Mouse (Mus musculus) CH12.LX (cell line): ENCODE measurements around the gene Eme2. TPM values are rescaled to one million over a fixed set of nuclear protein-coding genes. Genes with fewer than 3 reads are reported as not detected.

Experiments
- DNase-seq: peaks from one replicate; pipeline ENCODE4 v3.0.0-alpha.2; 2013; ENCODE audit errors: extremely low read depth
- H3K27ac ChIP-seq: 2 replicates; pipeline ENCODE4 v1.5.1; 2012; ENCODE audit warnings: low read depth, mild to moderate bottlenecking, control low read depth, moderate library complexity; ENCODE audit not compliant: insufficient read depth
- H3K27me3 ChIP-seq: replicated peaks from 2 replicates; pipeline ENCODE3; 2012; ENCODE audit warnings: inconsistent platforms
- H3K36me3 ChIP-seq, 2 experiments: replicated peaks in 1 of 2; 2 replicates each; pipeline versions ENCODE3 to v1.6.1; 2012; ENCODE audit warnings: inconsistent platforms in 1 of 2, low read length in 1 of 2, mild to moderate bottlenecking in 1 of 2, mixed read lengths in 1 of 2, moderate library complexity in 1 of 2; ENCODE audit not compliant: control insufficient read depth in 1 of 2, insufficient read depth in 1 of 2
- H3K4me1 ChIP-seq, 2 experiments: 2 replicates each; pipeline ENCODE4 v1.6.1; 2012; ENCODE audit warnings: inconsistent platforms in 1 of 2, moderate library complexity in 1 of 2; ENCODE audit not compliant: insufficient read depth in 2 of 2, control insufficient read depth in 1 of 2
- H3K4me2 ChIP-seq: 2 replicates; pipeline ENCODE4 v1.6.1; 2012; ENCODE audit warnings: low read depth, mild to moderate bottlenecking, control low read depth; ENCODE audit not compliant: poor library complexity, insufficient read depth, severe bottlenecking
- H3K4me3 ChIP-seq, 3 experiments: fragments of 150-350 bp in 1 of 3; sonication (generic) in 1 of 3; replicated peaks in 1 of 3; 2 replicates each; pipeline versions ENCODE3 to v1.5.1; 2011 to 2012; ENCODE audit warnings: low read depth in 2 of 3, low read length in 2 of 3, mild to moderate bottlenecking in 2 of 3, moderate library complexity in 2 of 3, control low read depth in 1 of 3, improper control_type of control experiment in 1 of 3, inconsistent platforms in 1 of 3, mixed read lengths in 1 of 3; ENCODE audit not compliant: poor library complexity in 1 of 3
- H3K79me2 ChIP-seq: replicated peaks from 2 replicates; pipeline ENCODE4 v1.6.1; 2012; ENCODE audit warnings: mild to moderate bottlenecking, moderate library complexity; ENCODE audit not compliant: control insufficient read depth, poor library complexity, insufficient read depth, severe bottlenecking; ENCODE audit errors: extremely low read depth
- H3K9ac ChIP-seq: 2 replicates; pipeline ENCODE4 v1.6.1; 2012; ENCODE audit warnings: low read depth, mild to moderate bottlenecking, control low read depth, moderate library complexity; ENCODE audit not compliant: insufficient read depth
- H3K9me3 ChIP-seq: replicated peaks from 2 replicates; pipeline ENCODE3; 2012; ENCODE audit warnings: low read length, inconsistent platforms, mixed read lengths
- BHLHE40 ChIP-seq: IDR thresholded peaks from 2 replicates; pipeline ENCODE4 v1.6.1; 2011; ENCODE audit warnings: mild to moderate bottlenecking, low read depth, low read length, improper control_type of control experiment
- CTCF ChIP-seq, 2 experiments: IDR thresholded peaks in 1 of 2; conservative IDR thresholded peaks in 1 of 2; 2 replicates each; pipeline ENCODE4 v1.5.1; 2011 to 2012; ENCODE audit warnings: low read depth in 2 of 2, low read length in 2 of 2, improper control_type of control experiment in 1 of 2, inconsistent platforms in 1 of 2, mild to moderate bottlenecking in 1 of 2, moderate library complexity in 1 of 2
- EP300 ChIP-seq: IDR thresholded peaks from 2 replicates; pipeline ENCODE4 v1.6.1; 2011; ENCODE audit warnings: low read length, improper control_type of control experiment
- IRF4 ChIP-seq: IDR thresholded peaks from 2 replicates; pipeline ENCODE4 v1.6.1; 2014; ENCODE audit warnings: low read depth, mild to moderate bottlenecking, inconsistent platforms, low read length, improper control_type of control experiment
- JUN ChIP-seq: IDR thresholded peaks from 2 replicates; pipeline ENCODE4 v1.6.1; 2011; ENCODE audit warnings: low read depth, mild to moderate bottlenecking, low read length, improper control_type of control experiment, moderate library complexity; ENCODE audit not compliant: insufficient read depth
- JUND ChIP-seq: conservative IDR thresholded peaks from 2 replicates; pipeline ENCODE4 v1.6.1; 2011; ENCODE audit warnings: low read depth, low read length, improper control_type of control experiment
- MAZ ChIP-seq: IDR thresholded peaks from 2 replicates; pipeline ENCODE4 v1.6.1; 2012; ENCODE audit warnings: low read depth, mild to moderate bottlenecking, inconsistent platforms, low read length, improper control_type of control experiment, moderate library complexity
- MXI1 ChIP-seq: IDR thresholded peaks from 2 replicates; pipeline ENCODE4 v1.6.1; 2011; ENCODE audit warnings: mild to moderate bottlenecking, low read depth, low read length, improper control_type of control experiment
- MYC ChIP-seq: IDR thresholded peaks from 2 replicates; pipeline ENCODE4 v1.6.1; 2011; ENCODE audit warnings: low read depth, mild to moderate bottlenecking, improper control_type of control experiment, low read length
- NRF1 ChIP-seq: IDR thresholded peaks from 2 replicates; pipeline ENCODE4 v1.6.1; 2014; ENCODE audit warnings: low read depth, mild to moderate bottlenecking, inconsistent platforms, low read length, improper control_type of control experiment, moderate library complexity
- SMC3 ChIP-seq: IDR thresholded peaks from 2 replicates; pipeline ENCODE4 v1.6.1; 2011; ENCODE audit warnings: low read depth, low read length, improper control_type of control experiment
- TBP ChIP-seq: conservative IDR thresholded peaks from 2 replicates; pipeline ENCODE4 v1.6.1; 2011; ENCODE audit warnings: low read depth, low read length, improper control_type of control experiment
- TCF12 ChIP-seq: IDR thresholded peaks from 2 replicates; pipeline ENCODE4 v1.6.1; 2014; ENCODE audit warnings: low read depth, mild to moderate bottlenecking, inconsistent platforms, low read length, improper control_type of control experiment
- USF1 ChIP-seq: IDR thresholded peaks from 2 replicates; pipeline ENCODE4 v1.6.1; 2014; ENCODE audit warnings: low read depth, mild to moderate bottlenecking, inconsistent platforms, low read length, improper control_type of control experiment
- ZC3H11A ChIP-seq: IDR thresholded peaks from 2 replicates; pipeline ENCODE4 v1.6.1; 2012; ENCODE audit warnings: low read depth, mild to moderate bottlenecking, inconsistent platforms, low read length, improper control_type of control experiment
- ZNF384 ChIP-seq: IDR thresholded peaks from 2 replicates; pipeline ENCODE4 v1.6.1; 2012; ENCODE audit warnings: low read depth, low read length, improper control_type of control experiment, inconsistent platforms
- dilution Hi-C: fragments of 300-500 bp; cut with MboI; formaldehyde crosslinking; loops from 2 replicates; pipeline ENCODE4 v1.14.3; 2020; ENCODE audit warnings: low sequenced_read_pairs; ENCODE audit not compliant: extremely low pct_unique_long_range_greater_than_20kb, extremely low pct_ligation_motif_present
- in situ Hi-C: fragments of 300-500 bp; cut with MboI; formaldehyde crosslinking; loops from 3 replicates; pipeline ENCODE4 v1.14.3; 2019; ENCODE audit warnings: low sequenced_read_pairs, low pct_ligation_motif_present, low pct_unique_long_range_greater_than_20kb, mixed read lengths
- polyA plus RNA-seq: library from polyadenylated mRNA; unstranded; fragments of >175 nt; gene quantifications from 2 replicates; pipeline ENCODE4 v1.2.1, GENCODE M21; 2012; ENCODE audit warnings: low read depth; ENCODE audit not compliant: insufficient read length
- total RNA-seq, 2 experiments: library from RNA; depleted of rRNA; stranded (reverse); fragments of 300-350 nt in 1 of 2; fragments of >200 nt in 1 of 2; gene quantifications; 2 replicates each; pipeline ENCODE4 v1.2.3; 2012 to 2014

Eme2 gene
- total and polyA plus RNA-seq, 3 experiments = 12.7 to 19.7 (median 16.9) TPM

- Histone ChIP-seq H3K9ac (no peak overlapping the region), H3K27me3 (no peaks in the 10 kb centered on the region), H3K4me1 (peaks cover 16 to 45% of the 10 kb centered on the region in 2 experiments), H3K27ac (no peak overlapping the region), H3K4me3 (no peak overlapping the region), H3K4me2 (no peak overlapping the region), H3K36me3 (peaks cover 0 to 33% of the 10 kb centered on the region in 2 experiments), H3K9me3 (no peaks in the 10 kb centered on the region), H3K79me2 (no peaks in the 10 kb centered on the region)
- dilution Hi-C loops (no loop called here), in situ Hi-C loops (no loop called here)
- TF ChIP-seq TCF12 = no peak
- no peak for TF ChIP-seq CTCF (conservative IDR thresholded peaks at IDR 0.05 in 1 of 2, IDR thresholded peaks at IDR 0.05 in 1 of 2; ENCODE audit: low read depth in 2 of 2, low read length in 2 of 2)
- TF ChIP-seq ZNF384 = no peak
- no peak for TF ChIP-seq NRF1
- no peak for TF ChIP-seq JUN
- TF ChIP-seq TBP = no peak
- TF ChIP-seq MYC = no peak
- no peak for TF ChIP-seq IRF4
- no peak for TF ChIP-seq JUND
- no peak for TF ChIP-seq MAZ
- DNase-seq = no peak
These were observed 19.9 kb downstream of the Eme2 start for GRCm38 (mm10) chr17:24874989-24875388.

GRCm38 (mm10) chr17:24874405-24874745 lies 20.5 kb downstream of the Eme2 start:
- no peaks in the 10 kb centered on the region for H3K9me3 ChIP-seq
- peaks cover 0 to 33% of the 10 kb centered on the region in 2 experiments for H3K36me3 ChIP-seq
- no peak for TF ChIP-seq BHLHE40
- TF ChIP-seq SMC3 = no peak
- TF ChIP-seq ZC3H11A = no peak
- TF ChIP-seq USF1 = no peak
- no peak for TF ChIP-seq EP300
- no peak for TF ChIP-seq MXI1
- peaks cover 16 to 42% of the 10 kb centered on the region in 2 experiments for H3K4me1 ChIP-seq
- in situ Hi-C loops (no loop called here), dilution Hi-C loops (no loop called here)
- no peaks in the 10 kb centered on the region for H3K79me2 ChIP-seq
- H3K4me3 ChIP-seq = no peak overlapping the region
- no peaks in the 10 kb centered on the region for H3K27me3 ChIP-seq
- H3K9ac ChIP-seq = no peak overlapping the region
- no peak overlapping the region for H3K4me2 ChIP-seq
- H3K27ac ChIP-seq = no peak overlapping the region
- no peak for DNase-seq
